Mouse (Mus musculus) ES-E14 (cell line): ENCODE data around the gene Rsph6a.

Source experiments
- HCFC1 ChIP-seq: IDR thresholded peaks from 2 replicates; pipeline ENCODE4 v1.6.1; 2012; ENCODE audit warnings: low read length, inconsistent platforms, borderline replicate concordance; ENCODE audit not compliant: insufficient read depth
- MAFK ChIP-seq: IDR thresholded peaks from 2 replicates; pipeline ENCODE4 v1.6.1; 2014; ENCODE audit warnings: mild to moderate bottlenecking, low read depth, low read length, inconsistent platforms; ENCODE audit not compliant: insufficient read depth
- ZC3H11A ChIP-seq: IDR thresholded peaks from 2 replicates; pipeline ENCODE4 v1.6.1; 2012; ENCODE audit warnings: low read depth, mild to moderate bottlenecking, inconsistent platforms, low read length, borderline replicate concordance
- ZNF384 ChIP-seq: IDR thresholded peaks from 2 replicates; pipeline ENCODE4 v1.6.1; 2012; ENCODE audit warnings: low read depth, low read length, inconsistent platforms

- no peak for TF ChIP-seq MAFK
- TF ChIP-seq ZC3H11A, result no peak
- TF ChIP-seq HCFC1, result no peak
- TF ChIP-seq ZNF384, result no peak
Observed at GRCm38 (mm10) chr7:19097863-19098262, 43.4 kb downstream of the Rsph6a start.
